Mouse (Mus musculus): Measurements from ENCODE around the gene Galt.
"Not testable (repeated sequence)": the region's sequence is repeated elsewhere in the genome, so short reads cannot be mapped to it uniquely, and the experiment has no call there.

DNA sequence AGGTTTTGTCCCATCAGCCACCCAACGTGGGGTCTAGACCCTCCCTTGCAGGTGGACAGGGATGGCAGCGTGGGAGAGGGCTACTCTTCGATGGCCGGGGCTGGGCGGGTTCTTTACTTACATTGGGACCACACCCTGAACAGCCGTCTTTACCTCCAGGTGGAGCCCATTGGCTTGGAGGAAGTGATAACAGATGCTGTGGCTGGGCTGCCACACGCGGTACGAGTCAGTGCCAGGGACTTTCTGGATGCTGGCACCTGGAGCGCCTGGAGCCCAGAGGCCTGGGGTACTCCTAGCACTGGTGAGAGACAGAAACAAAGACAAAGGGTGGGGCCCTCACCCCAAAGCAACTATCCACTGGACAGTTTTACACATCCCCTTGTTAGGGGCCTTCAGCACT is 12.3 kb downstream of the Galt start:
- TF ChIP-seq CTCF (IDR thresholded peaks at IDR 0.05; ENCODE audit: low read depth); EP300 (optimal IDR thresholded peaks at IDR 0.05): not testable (repeated sequence)

Data from stomach, postnatal 0 days (tissue).